Mouse (Mus musculus) lung, embryonic 15.5 days (tissue): ENCODE results near the gene Med8. TPM values are rescaled to one million over a fixed set of nuclear protein-coding genes. Genes with fewer than 3 reads are reported as not detected.

Source experiments
- ATAC-seq: fragments of 200-750 bp; cut with Nextera tagmentation; 2 replicates; pipeline ENCODE4 v1.8.0; 2017; ENCODE audit warnings: moderate number of reproducible peaks, borderline replicate concordance; ENCODE audit not compliant: low FRiP score, low TSS enrichment; ENCODE audit errors: extremely low read depth
- H3K27ac ChIP-seq: fragments of 300-500 bp; sonication (generic); 2 replicates; pipeline ENCODE4 v1.5.1; 2015; ENCODE audit warnings: moderate library complexity, mild to moderate bottlenecking, inconsistent platforms
- H3K27me3 ChIP-seq: fragments of 300-500 bp; sonication (generic); 2 replicates; pipeline ENCODE4 v1.6.1; 2015; ENCODE audit warnings: inconsistent platforms
- H3K36me3 ChIP-seq: fragments of 300-500 bp; sonication (generic); 2 replicates; pipeline ENCODE4 v1.6.1; 2015; ENCODE audit warnings: inconsistent platforms
- H3K4me1 ChIP-seq: fragments of 300-500 bp; sonication (generic); 2 replicates; pipeline ENCODE4 v1.6.1; 2015; ENCODE audit warnings: inconsistent platforms
- H3K4me2 ChIP-seq: fragments of 300-500 bp; sonication (generic); 2 replicates; pipeline ENCODE4 v1.6.1; 2015; ENCODE audit warnings: inconsistent platforms, mild to moderate bottlenecking, moderate library complexity
- H3K4me3 ChIP-seq: fragments of 300-500 bp; sonication (generic); 2 replicates; pipeline ENCODE4 v1.5.1; 2015; ENCODE audit warnings: mild to moderate bottlenecking, inconsistent platforms
- H3K9ac ChIP-seq: fragments of 300-500 bp; sonication (generic); 2 replicates; pipeline ENCODE4 v1.6.1; 2015; ENCODE audit warnings: inconsistent platforms
- H3K9me3 ChIP-seq: fragments of 300-500 bp; sonication (generic); 2 replicates; pipeline ENCODE4 v1.6.1; 2016; ENCODE audit warnings: inconsistent platforms
- WGBS: fragments of 180-500 bp; shearing (Covaris S2); methylation state at CpG from one replicate; pipeline ENCODE4 v1.1.7; 2015; 5-methylcytosine and 5-hydroxymethylcytosine counted together
- polyA plus RNA-seq: library from polyadenylated mRNA; unstranded; fragments of >200 nt; fragmentation: Nextera tagmentation; extraction: Ambion mirVana; gene quantifications from 2 replicates; pipeline ENCODE4 v1.2.1, GENCODE M21; 2015

The Med8 gene
- polyA plus RNA-seq = 86.0 and 90.9 TPM in 2 replicates

DNA sequence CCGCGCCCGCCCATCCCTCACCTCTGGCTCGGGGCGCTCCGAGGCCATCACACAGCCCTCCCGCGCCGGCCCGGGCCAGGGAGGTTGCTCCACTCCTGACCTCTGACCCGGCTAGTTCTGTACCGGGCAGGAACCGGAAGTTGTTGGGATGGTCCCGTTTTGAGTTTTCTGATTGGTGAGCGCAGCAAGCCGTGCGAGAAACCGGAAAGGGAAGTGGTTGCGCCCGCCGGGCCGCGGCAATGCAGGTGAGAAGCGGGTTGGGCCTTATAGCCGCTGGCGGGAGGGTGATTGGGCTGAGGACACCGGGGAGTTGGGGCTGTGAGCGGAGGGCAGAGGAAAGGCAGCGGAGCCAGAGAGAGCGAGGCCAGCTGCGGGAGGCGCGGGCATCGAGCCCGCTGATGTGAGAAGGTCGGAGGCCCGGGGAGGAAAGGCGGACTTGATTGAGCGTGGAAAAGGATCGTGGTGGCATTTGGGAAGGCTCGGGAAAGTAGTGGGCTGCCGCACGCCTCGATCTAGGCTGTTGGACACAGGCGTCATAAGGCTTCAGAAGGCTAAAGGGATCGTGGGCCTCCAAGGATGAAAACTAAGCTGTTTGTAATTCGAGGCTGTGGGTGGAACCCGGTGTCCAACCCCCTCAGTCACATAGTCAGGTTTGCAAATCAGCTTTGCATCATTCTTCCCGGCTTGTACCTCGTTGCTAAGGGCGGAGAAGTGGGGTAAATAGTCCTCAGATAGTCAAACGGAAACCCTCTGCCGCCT is at the start of gene Med8, which contains the start of gene Szt2:
Gene Med8, plus strand, starts transcription at position 196 of the 759 bp plus-strand sequence.
Gene Szt2, minus strand, starts transcription at position 132 of the 759 bp plus-strand sequence.
- Histone ChIP-seq H3K9me3 (no peaks in the 10 kb centered on the region), H3K9ac (peak within 1 kb of the TSS; percentile 93), H3K4me1 (peaks cover 17% of the 10 kb centered on the region), H3K27ac (peak within 1 kb of the TSS; percentile 60; the same call in 1 of the 2 replicates), H3K27me3 (no peaks in the 10 kb centered on the region), H3K4me2 (peak within 1 kb of the TSS; percentile 72), H3K36me3 (peaks cover 29% of the 10 kb centered on the region), H3K4me3 (peak within 1 kb of the TSS; percentile 98)
- peak; percentile 95 for ATAC-seq
- under 1% methylated on average over 53 of the region's 53 CpGs for WGBS

DNA sequence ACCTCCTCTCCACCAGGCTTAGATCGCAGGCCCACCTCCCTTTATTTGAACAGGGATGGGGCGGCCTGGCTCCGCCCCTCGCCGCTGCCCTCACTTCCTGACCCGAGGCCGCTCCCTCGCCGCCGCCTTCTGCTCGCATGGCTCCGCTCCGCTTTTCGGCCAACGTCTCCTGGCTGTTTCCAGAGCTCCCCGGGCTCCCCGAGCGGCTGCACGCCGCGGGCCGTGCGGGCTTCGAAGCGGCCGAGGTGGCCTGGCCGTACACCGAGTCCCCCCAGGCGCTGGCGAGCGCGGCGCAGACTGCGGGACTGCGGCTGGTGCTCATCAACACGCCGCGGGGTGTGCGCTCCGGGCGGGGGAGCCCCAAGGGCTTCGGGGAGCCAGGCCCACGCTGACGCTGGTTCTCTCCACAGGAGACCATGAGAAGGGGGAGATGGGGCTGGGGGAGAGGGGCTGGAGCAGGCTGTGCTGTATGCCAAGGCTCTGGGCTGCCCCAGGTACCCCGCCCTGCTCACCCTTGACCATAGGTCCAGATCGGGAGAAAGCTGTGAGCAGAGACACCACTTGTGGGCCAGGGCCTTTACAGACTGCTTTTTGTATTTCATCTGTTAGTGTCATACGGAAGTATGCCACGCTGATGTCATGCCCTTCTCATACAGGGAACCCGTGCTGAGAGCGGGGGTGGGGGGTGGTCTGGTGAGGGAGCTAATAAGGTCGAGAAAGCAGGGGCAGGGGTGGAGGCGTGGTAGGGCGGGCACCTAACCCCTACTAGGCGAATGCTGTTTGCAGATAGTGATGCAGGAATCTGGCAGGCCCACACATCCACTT is 49.0 kb upstream of the Med8 start:
- H3K27ac ChIP-seq = peak overlapping the region; percentile 80
- 1% methylated on average over 51 of the region's 54 CpGs for WGBS
- no peaks in the 10 kb centered on the region for H3K9me3 ChIP-seq
- peaks cover 12% of the 10 kb centered on the region for H3K4me1 ChIP-seq
- no peaks in the 10 kb centered on the region for H3K27me3 ChIP-seq
- ATAC-seq = peak; percentile 78
- H3K36me3 ChIP-seq = peaks cover 25% of the 10 kb centered on the region
- peak overlapping the region; percentile 77 for H3K9ac ChIP-seq
- peak overlapping the region; percentile 71 for H3K4me3 ChIP-seq
- H3K4me2 ChIP-seq = peak overlapping the region; percentile 91

DNA sequence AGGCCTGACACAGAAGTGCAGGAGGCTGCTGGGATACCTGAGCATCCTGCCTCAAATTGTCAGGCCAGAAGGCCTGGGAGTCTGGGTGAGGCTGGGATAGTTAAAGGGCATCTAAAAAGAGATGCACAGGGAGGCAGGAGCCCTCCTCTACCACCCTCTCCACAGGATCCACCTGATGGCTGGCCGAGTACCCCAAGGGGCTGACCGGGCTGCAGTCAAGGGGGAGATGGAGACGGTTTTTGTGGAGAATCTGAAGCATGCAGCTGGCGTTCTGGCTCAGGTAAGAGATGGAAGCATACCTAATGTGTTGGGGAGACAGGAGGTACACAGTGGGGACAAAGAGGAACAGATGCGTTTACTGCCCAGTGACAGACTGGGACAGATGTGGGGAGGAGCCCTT is 47.7 kb upstream of the Med8 start:
- Histone ChIP-seq H3K4me3 (no peak overlapping the region), H3K27ac (no peak overlapping the region), H3K9me3 (no peaks in the 10 kb centered on the region), H3K36me3 (peaks cover 29% of the 10 kb centered on the region), H3K27me3 (no peaks in the 10 kb centered on the region), H3K4me2 (no peak overlapping the region), H3K4me1 (peaks cover 12% of the 10 kb centered on the region), H3K9ac (no peak overlapping the region)
- ATAC-seq = no peak
- 84% methylated on average over 5 of the region's 5 CpGs for WGBS

DNA sequence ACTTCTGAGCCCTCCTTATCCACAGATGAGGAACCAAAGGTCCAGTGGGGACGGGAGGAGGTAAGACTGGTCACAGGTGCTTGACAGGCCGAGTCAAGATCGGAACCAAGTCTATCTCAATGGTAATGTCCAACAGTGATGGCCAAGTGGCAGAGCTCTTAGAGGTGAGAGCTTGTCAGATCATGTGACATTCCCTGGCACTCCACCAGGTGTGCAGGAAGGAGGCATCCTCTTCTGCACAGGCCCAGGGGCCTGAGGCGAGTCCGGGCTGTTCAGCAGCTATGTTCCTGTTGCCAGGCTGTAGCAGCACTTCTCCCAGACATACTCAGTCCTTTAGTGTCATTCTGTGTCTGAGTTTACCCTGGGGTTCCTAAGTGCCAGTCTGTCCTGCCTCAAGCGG is 46.3 kb upstream of the Med8 start:
- no peak for ATAC-seq

GRCm38 (mm10) chr4:118363985-118364384 is 45.2 kb upstream of the Med8 start:
- ATAC-seq = no peak
- Histone ChIP-seq H3K9ac (no peak overlapping the region), H3K9me3 (no peaks in the 10 kb centered on the region), H3K4me2 (no peak overlapping the region), H3K36me3 (peaks cover 42% of the 10 kb centered on the region), H3K27ac (no peak overlapping the region), H3K4me3 (no peak overlapping the region), H3K27me3 (no peaks in the 10 kb centered on the region), H3K4me1 (peaks cover 12% of the 10 kb centered on the region)
- WGBS = 92% methylated on average over 3 of the region's 3 CpGs

More for the DNA sequence above, 46.3 kb upstream of the Med8 start:
- H3K27ac ChIP-seq = no peak overlapping the region
- H3K9ac ChIP-seq = no peak overlapping the region
- H3K36me3 ChIP-seq = peaks cover 34% of the 10 kb centered on the region
- H3K9me3 ChIP-seq = no peaks in the 10 kb centered on the region
- H3K4me1 ChIP-seq = peaks cover 12% of the 10 kb centered on the region
- H3K4me2 ChIP-seq = no peak overlapping the region
- H3K4me3 ChIP-seq = no peak overlapping the region
- H3K27me3 ChIP-seq = no peaks in the 10 kb centered on the region
- WGBS = 87% methylated on average over 6 of the region's 6 CpGs

DNA sequence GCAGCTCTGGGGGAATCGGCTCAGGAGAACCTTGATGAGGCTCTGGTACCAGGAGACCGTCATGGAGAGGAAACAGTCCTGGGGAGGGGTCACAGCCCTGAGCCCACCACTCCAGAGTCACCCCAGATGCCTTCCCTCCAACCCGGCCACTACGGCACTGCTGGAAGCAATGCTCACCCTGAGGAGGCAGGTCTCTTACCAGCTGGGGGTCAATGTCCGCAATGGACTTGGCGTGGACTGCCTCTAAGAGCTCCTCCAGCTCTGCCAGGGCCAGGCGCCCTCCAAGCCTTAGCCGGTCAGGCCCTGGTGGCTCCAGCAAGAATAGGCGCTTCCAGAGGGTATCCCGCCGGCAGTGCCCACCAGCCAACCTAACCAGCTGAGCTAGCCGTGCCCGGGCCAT is 44.5 kb upstream of the Med8 start:
- no peak overlapping the region for H3K9ac ChIP-seq

DNA sequence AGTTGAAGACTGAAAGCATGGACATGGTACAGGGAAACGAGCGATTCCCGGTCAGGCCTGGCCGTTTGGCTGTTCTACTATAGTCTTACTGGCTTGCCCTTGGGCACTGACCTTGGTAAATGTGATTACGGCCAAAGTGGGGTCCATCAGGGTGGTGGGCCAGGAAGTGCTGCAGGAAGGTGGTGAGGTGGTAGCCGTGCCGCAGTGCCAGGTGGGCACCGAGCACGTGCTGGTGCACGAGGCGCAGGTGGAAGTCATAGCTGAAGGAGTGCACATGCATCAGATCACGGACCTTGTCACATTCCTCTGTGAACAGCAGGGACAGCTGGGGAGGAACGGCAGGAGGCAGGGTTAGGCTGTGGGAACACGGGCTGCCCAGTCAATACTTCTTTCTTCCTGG is 43.1 kb upstream of the Med8 start:
- H3K36me3 ChIP-seq = peaks cover 50% of the 10 kb centered on the region
- H3K9ac ChIP-seq = no peak overlapping the region
- H3K27ac ChIP-seq = no peak overlapping the region
- 88% methylated on average over 14 of the region's 14 CpGs for WGBS
- H3K27me3 ChIP-seq = no peaks in the 10 kb centered on the region
- H3K4me1 ChIP-seq = no peaks in the 10 kb centered on the region
- H3K9me3 ChIP-seq = no peaks in the 10 kb centered on the region
- ATAC-seq = no peak
- H3K4me2 ChIP-seq = no peak overlapping the region
- H3K4me3 ChIP-seq = no peak overlapping the region

More for the DNA sequence above, 44.5 kb upstream of the Med8 start:
- Histone ChIP-seq H3K9me3 (no peaks in the 10 kb centered on the region), H3K27ac (no peak overlapping the region), H3K4me3 (no peak overlapping the region), H3K4me2 (no peak overlapping the region), H3K4me1 (peaks cover 7% of the 10 kb centered on the region), H3K36me3 (peaks cover 48% of the 10 kb centered on the region), H3K27me3 (no peaks in the 10 kb centered on the region)
- ATAC-seq = no peak
- 96% methylated on average over 13 of the region's 13 CpGs for WGBS

DNA sequence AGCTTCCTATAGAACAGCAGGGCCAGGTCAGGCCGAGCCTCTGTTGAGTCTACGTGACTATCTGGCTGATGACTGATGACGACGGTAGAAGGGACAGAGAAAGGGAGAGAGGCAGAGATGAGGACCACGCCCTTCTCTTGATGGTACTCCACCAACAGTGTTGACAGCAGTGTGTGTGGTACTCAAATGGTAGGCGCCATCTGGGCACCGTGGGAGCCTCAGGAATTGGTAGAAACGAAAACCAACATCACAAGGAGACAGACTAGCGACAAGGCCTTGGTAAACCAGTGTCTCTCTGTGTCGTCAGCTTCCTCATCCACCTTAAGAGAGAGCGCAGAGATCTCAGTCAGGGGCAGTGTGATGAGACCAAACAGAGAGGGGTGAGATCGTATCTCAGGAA is 41.6 kb upstream of the Med8 start:
- 83% methylated on average over 12 of the region's 12 CpGs for WGBS
- Histone ChIP-seq H3K27me3 (no peaks in the 10 kb centered on the region), H3K4me1 (no peaks in the 10 kb centered on the region), H3K27ac (no peak overlapping the region), H3K4me3 (no peak overlapping the region), H3K4me2 (no peak overlapping the region), H3K9me3 (no peaks in the 10 kb centered on the region), H3K36me3 (peaks cover 52% of the 10 kb centered on the region), H3K9ac (no peak overlapping the region)
- no peak for ATAC-seq

GRCm38 (mm10) chr4:118368616-118369015 is 40.5 kb upstream of the Med8 start:
- no peaks in the 10 kb centered on the region for H3K27me3 ChIP-seq
- no peak overlapping the region for H3K4me2 ChIP-seq
- 68% methylated on average over 3 of the region's 3 CpGs for WGBS
- H3K4me1 ChIP-seq = no peaks in the 10 kb centered on the region
- peaks cover 53% of the 10 kb centered on the region for H3K36me3 ChIP-seq
- H3K9me3 ChIP-seq = no peaks in the 10 kb centered on the region
- no peak overlapping the region for H3K27ac ChIP-seq
- no peak overlapping the region for H3K4me3 ChIP-seq
- H3K9ac ChIP-seq = no peak overlapping the region
- ATAC-seq = no peak

DNA sequence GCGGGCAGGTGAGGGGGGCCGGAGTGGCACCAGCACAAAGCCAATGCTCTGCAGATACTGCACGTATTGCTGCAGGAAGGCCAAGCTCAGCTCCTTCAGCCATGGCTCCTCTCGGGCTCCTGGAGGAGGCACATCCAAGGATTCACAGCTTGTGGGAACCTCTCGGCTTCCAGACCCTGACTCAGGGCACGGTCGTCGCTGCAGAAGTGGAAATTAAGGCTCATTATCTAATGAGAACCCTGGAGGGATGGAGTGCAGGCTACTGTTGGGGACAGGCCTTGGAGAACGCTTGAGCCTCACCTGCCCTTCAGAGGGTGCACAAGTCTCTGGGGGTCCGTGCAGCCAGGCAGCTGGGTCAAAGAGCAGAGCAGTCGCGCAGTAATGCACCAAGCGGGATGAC is 37.3 kb upstream of the Med8 start:
- Histone ChIP-seq H3K9me3 (no peaks in the 10 kb centered on the region), H3K27me3 (no peaks in the 10 kb centered on the region), H3K4me1 (no peaks in the 10 kb centered on the region), H3K4me3 (no peak overlapping the region), H3K4me2 (no peak overlapping the region), H3K36me3 (peaks cover 67% of the 10 kb centered on the region), H3K9ac (no peak overlapping the region), H3K27ac (no peak overlapping the region)
- no peak for ATAC-seq
- 87% methylated on average over 13 of the region's 13 CpGs for WGBS

DNA sequence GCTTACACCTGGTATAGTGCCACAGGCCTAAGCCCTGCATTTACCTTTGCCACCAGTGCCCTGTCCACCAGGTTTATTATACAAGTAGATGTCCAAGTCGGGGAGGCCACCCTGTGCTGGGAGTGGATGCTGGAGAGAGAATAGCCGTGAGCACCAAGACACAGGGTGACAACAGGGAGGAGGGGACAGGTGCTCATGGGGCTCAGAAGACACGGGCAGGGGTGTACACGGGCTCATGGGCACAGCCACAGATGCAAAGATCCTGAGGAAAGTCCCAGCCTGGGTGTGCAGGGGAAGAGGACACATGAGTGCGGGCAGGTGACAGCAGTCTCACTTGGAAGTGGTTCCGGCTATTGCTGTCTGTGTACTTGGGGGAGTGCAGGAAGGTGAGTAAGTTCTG is 33.1 kb upstream of the Med8 start:
- Histone ChIP-seq H3K4me2 (no peak overlapping the region), H3K27ac (no peak overlapping the region), H3K27me3 (no peaks in the 10 kb centered on the region), H3K36me3 (peaks cover 82% of the 10 kb centered on the region), H3K4me1 (no peaks in the 10 kb centered on the region), H3K9ac (no peak overlapping the region), H3K9me3 (no peaks in the 10 kb centered on the region), H3K4me3 (no peak overlapping the region)
- 89% methylated on average over 6 of the region's 6 CpGs for WGBS
- no peak for ATAC-seq

DNA sequence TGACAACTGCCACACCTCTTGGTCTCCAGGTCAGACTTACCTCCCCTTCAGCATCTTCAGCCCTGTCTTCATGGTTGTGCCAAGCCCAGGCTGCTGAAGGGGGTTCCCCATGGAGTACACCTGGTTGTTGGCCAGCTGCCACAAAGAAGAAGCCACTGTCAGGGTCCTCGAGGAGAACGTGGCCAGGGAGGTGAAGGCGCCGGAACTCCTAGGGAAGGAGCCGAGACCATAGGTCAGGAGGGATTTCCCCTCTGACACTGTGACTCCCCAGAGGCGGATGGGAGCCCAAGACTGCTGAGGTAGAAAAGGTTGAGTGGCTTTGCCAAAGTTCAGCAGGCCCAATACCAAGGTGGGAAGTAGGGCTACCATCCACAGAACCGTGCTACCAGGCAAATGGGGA is 25.9 kb upstream of the Med8 start:
- H3K4me2 ChIP-seq = no peak overlapping the region
- H3K27me3 ChIP-seq = no peaks in the 10 kb centered on the region
- no peaks in the 10 kb centered on the region for H3K4me1 ChIP-seq
- H3K27ac ChIP-seq = no peak overlapping the region
- no peaks in the 10 kb centered on the region for H3K9me3 ChIP-seq
- H3K36me3 ChIP-seq = peaks cover 79% of the 10 kb centered on the region
- no peak for ATAC-seq
- H3K4me3 ChIP-seq = no peak overlapping the region
- H3K9ac ChIP-seq = no peak overlapping the region
- 90% methylated on average over 7 of the region's 7 CpGs for WGBS
